9 mouse cellular contexts compared by ENCODE assay signal in genomic region chrX:73922550-73922882, GRCm38 (mm10). TPM values are rescaled to one million over a fixed set of nuclear protein-coding genes. Genes with fewer than 3 reads are reported as not detected.
DNase-seq lines count a peak whose midpoint lies in the region; ATAC-seq lines count a peak whose summit lies in the region.
"Had no signal": no experiment of that assay in that cellular context is flagged by ENCODE, and none has a peak within 500 bp of the region (broad histone marks: within the 10 kb centered on the region; RNA-seq: fewer than 3 reads in every experiment).

No protein-coding gene starts in this region.

- no peak for DNase-seq in lung, postnatal 10 days
- no peak for DNase-seq in forebrain, embryonic 11.5 days (ENCODE audit: low spot score)
- no peak for DNase-seq in liver, embryonic 11.5 days (ENCODE audit: low spot score)
- peak; percentile 33 for DNase-seq in thymus, postnatal 0 days (ENCODE audit: low spot score)
- DNase-seq in frontal cortex, postnatal 36 days (ENCODE audit: low spot score in 2 of 2) = no peak
- no peak for DNase-seq in adrenal gland, adult 2 months
- DNase-seq in adrenal gland, adult 8-10 months = no peak
- DNase-seq: cerebellum, adult 8-10 months had no signal

- ATAC-seq in lung, embryonic 15.5 days (ENCODE audit: borderline replicate concordance, extremely low read depth, low FRiP score, low TSS enrichment) = no peak
- 0 out of 2 replicates have a peak, but pooled peaks have one; percentile 3 for ATAC-seq in forebrain, embryonic 11.5 days (replicated peaks; ENCODE audit: low FRiP score)
- no peak for ATAC-seq in liver, embryonic 11.5 days (replicated peaks; ENCODE audit: low FRiP score)

- H3K4me1 ChIP-seq in lung, embryonic 15.5 days = 0 out of 2 replicates have a peak, but pooled peaks cover 4% of the 10 kb centered on the region
- H3K4me1 ChIP-seq in forebrain, embryonic 11.5 days (replicated peaks; ENCODE audit: control insufficient read depth, insufficient read depth, low read length) = no peaks in the 10 kb centered on the region
- H3K4me1 ChIP-seq in liver, embryonic 11.5 days (replicated peaks; ENCODE audit: control insufficient read depth, insufficient read depth, low read length) = no peaks in the 10 kb centered on the region

- H3K4me3 ChIP-seq in lung, embryonic 15.5 days = peak overlapping the region; percentile 58
- H3K4me3 ChIP-seq in forebrain, embryonic 11.5 days (ENCODE audit: low read depth, low read length) = peak overlapping the region; percentile 50
- peak overlapping the region; percentile 68 for H3K4me3 ChIP-seq in liver, embryonic 11.5 days (ENCODE audit: low read depth, low read length)

- peak overlapping the region; percentile 82 for H3K27ac ChIP-seq in lung, embryonic 15.5 days
- H3K27ac ChIP-seq in forebrain, embryonic 11.5 days (ENCODE audit: low read depth, low read length) = peak overlapping the region; percentile 65; the same call in 1 of the 2 replicates
- peak overlapping the region; percentile 79; the same call in 1 of the 2 replicates for H3K27ac ChIP-seq in liver, embryonic 11.5 days (ENCODE audit: low read depth, low read length)

- peak overlapping the region; percentile 74 for H3K4me2 ChIP-seq in lung, embryonic 15.5 days
- peak overlapping the region; percentile 61 for H3K4me2 ChIP-seq in forebrain, embryonic 11.5 days (ENCODE audit: low read depth, low read length, severe bottlenecking)
- H3K4me2 ChIP-seq in liver, embryonic 11.5 days = peak overlapping the region; percentile 79

- WGBS in lung, embryonic 15.5 days = 74% methylated on average over 8 of the region's 8 CpGs
- WGBS in forebrain, embryonic 11.5 days = 78% methylated on average over 8 of the region's 8 CpGs
- WGBS in liver, embryonic 11.5 days = 67% methylated on average over 8 of the region's 8 CpGs

- peaks cover 8% of the 10 kb centered on the region; the same call in 1 of the 2 replicates for H3K36me3 ChIP-seq in lung, embryonic 15.5 days
- H3K36me3 ChIP-seq in forebrain, embryonic 11.5 days (ENCODE audit: control insufficient read depth, insufficient read depth, low read length) = no peaks in the 10 kb centered on the region
- H3K36me3 ChIP-seq in liver, embryonic 11.5 days (ENCODE audit: control insufficient read depth, insufficient read depth, low read length) = no peaks in the 10 kb centered on the region; the same call in 1 of the 2 replicates

- H3K9me3 ChIP-seq in lung, embryonic 15.5 days = no peaks in the 10 kb centered on the region
- H3K9me3 ChIP-seq in forebrain, embryonic 11.5 days (ENCODE audit: control insufficient read depth, low read length) = no peaks in the 10 kb centered on the region
- H3K9me3 ChIP-seq in liver, embryonic 11.5 days (ENCODE audit: control insufficient read depth, low read length) = no peaks in the 10 kb centered on the region

- H3K27me3 ChIP-seq in lung, embryonic 15.5 days = no peaks in the 10 kb centered on the region
- H3K27me3 ChIP-seq in forebrain, embryonic 11.5 days (ENCODE audit: control insufficient read depth, insufficient read depth, low read length) = no peaks in the 10 kb centered on the region
- H3K27me3 ChIP-seq in liver, embryonic 11.5 days (replicated peaks; ENCODE audit: control insufficient read depth, insufficient read depth, low read length) = peaks cover 2% of the 10 kb centered on the region

- H3K9ac ChIP-seq in lung, embryonic 15.5 days = peak overlapping the region; percentile 53
- H3K9ac ChIP-seq in forebrain, embryonic 11.5 days (ENCODE audit: low read length) = peak overlapping the region; percentile 47; the same call in 1 of the 2 replicates
- peak overlapping the region; percentile 75 for H3K9ac ChIP-seq in liver, embryonic 11.5 days (ENCODE audit: low read depth, low read length)

RNA-seq across cellular contexts. Expression of gene Naa10, which starts 0.8 kb away (rescaled TPM):
- 138 and 143 TPM in 2 replicates for polyA plus RNA-seq in lung, embryonic 15.5 days (2015; fragmentation: Nextera tagmentation; extraction: Ambion mirVana)
- polyA plus RNA-seq in forebrain, embryonic 11.5 days (2014; fragmentation: Nextera tagmentation; extraction: Ambion mirVana) = 134 and 137 TPM in 2 replicates
- polyA plus RNA-seq in liver, embryonic 11.5 days (2014; fragmentation: Nextera tagmentation; extraction: Ambion mirVana) = 210 TPM in 2 replicates
- 212 and 213 TPM in 2 replicates for polyA plus RNA-seq in thymus, postnatal 0 days (2015; fragmentation: Nextera tagmentation; extraction: Ambion mirVana)
- total RNA-seq in adrenal gland, adult 2 months (2021) = 10 to 100 TPM; 69.6 to 93.8 TPM
- 53.6 and 56.1 TPM in 2 replicates for polyA plus RNA-seq in adrenal gland, adult 2 months (2012; rRNA removed)
- 100 to 1,000 TPM in 1 of 4 experiments, 10 to 100 TPM in 3; 77.6 to 108 (median 89.8) TPM for total RNA-seq in adrenal gland, adult 8-10 months (2022)

RNA-seq across cellular contexts. Expression of gene Arhgap4, which starts 0.8 kb away (rescaled TPM):
- polyA plus RNA-seq in lung, embryonic 15.5 days (2015; fragmentation: Nextera tagmentation; extraction: Ambion mirVana) = 2.0 and 4.3 TPM in 2 replicates
- 1.7 and 2.0 TPM in 2 replicates for polyA plus RNA-seq in forebrain, embryonic 11.5 days (2014; fragmentation: Nextera tagmentation; extraction: Ambion mirVana)
- 10.2 and 12.9 TPM in 2 replicates for polyA plus RNA-seq in liver, embryonic 11.5 days (2014; fragmentation: Nextera tagmentation; extraction: Ambion mirVana)
- polyA plus RNA-seq in thymus, postnatal 0 days (2015; fragmentation: Nextera tagmentation; extraction: Ambion mirVana) = 71.5 and 74.1 TPM in 2 replicates
- total RNA-seq in adrenal gland, adult 2 months (2021) = 1 to 10 TPM; 3.2 to 4.0 TPM
- 9.9 and 11.1 TPM in 2 replicates for polyA plus RNA-seq in adrenal gland, adult 2 months (2012; rRNA removed)
- total RNA-seq in adrenal gland, adult 8-10 months (2022) = 1 to 10 TPM; 2.4 to 7.7 (median 5.4) TPM

RNA-seq across cellular contexts. Expression of gene Renbp, which starts 8.1 kb away (rescaled TPM):
- 34.1 and 35.1 TPM in 2 replicates for polyA plus RNA-seq in lung, embryonic 15.5 days (2015; fragmentation: Nextera tagmentation; extraction: Ambion mirVana)
- polyA plus RNA-seq in forebrain, embryonic 11.5 days (2014; fragmentation: Nextera tagmentation; extraction: Ambion mirVana) = 12.3 and 14.4 TPM in 2 replicates
- 30.3 and 32.5 TPM in 2 replicates for polyA plus RNA-seq in liver, embryonic 11.5 days (2014; fragmentation: Nextera tagmentation; extraction: Ambion mirVana)
- 43.5 and 43.7 TPM in 2 replicates for polyA plus RNA-seq in thymus, postnatal 0 days (2015; fragmentation: Nextera tagmentation; extraction: Ambion mirVana)
- total RNA-seq in adrenal gland, adult 2 months (2021) = 10 to 100 TPM; 20.2 to 29.6 TPM
- 3.1 and 4.3 TPM in 2 replicates for polyA plus RNA-seq in adrenal gland, adult 2 months (2012; rRNA removed)
- 10 to 100 TPM; 17.7 to 51.7 (median 30.5) TPM for total RNA-seq in adrenal gland, adult 8-10 months (2022)

RNA-seq across cellular contexts. Expression of gene L1cam, which starts 26.6 kb away (rescaled TPM):
- 2.7 and 2.9 TPM in 2 replicates for polyA plus RNA-seq in lung, embryonic 15.5 days (2015; fragmentation: Nextera tagmentation; extraction: Ambion mirVana)
- 24.0 and 27.2 TPM in 2 replicates for polyA plus RNA-seq in forebrain, embryonic 11.5 days (2014; fragmentation: Nextera tagmentation; extraction: Ambion mirVana)
- polyA plus RNA-seq in liver, embryonic 11.5 days (2014; fragmentation: Nextera tagmentation; extraction: Ambion mirVana) = 0.42 and 0.95 TPM in 2 replicates
- polyA plus RNA-seq in thymus, postnatal 0 days (2015; fragmentation: Nextera tagmentation; extraction: Ambion mirVana) = 0.29 and 0.31 TPM in 2 replicates
- total RNA-seq in adrenal gland, adult 2 months (2021) = 1 to 10 TPM; 8.6 to 9.7 TPM
- polyA plus RNA-seq in adrenal gland, adult 2 months (2012; rRNA removed) = 2.6 and 4.4 TPM in 2 replicates
- total RNA-seq in adrenal gland, adult 8-10 months (2022) = 10 to 100 TPM; 10.1 to 25.3 (median 16.7) TPM

RNA-seq across cellular contexts. Expression of gene Avpr2, which starts 30.6 kb away (rescaled TPM):
- polyA plus RNA-seq in lung, embryonic 15.5 days (2015; fragmentation: Nextera tagmentation; extraction: Ambion mirVana) = 0.13 and 0.14 TPM in 2 replicates
- polyA plus RNA-seq in forebrain, embryonic 11.5 days (2014; fragmentation: Nextera tagmentation; extraction: Ambion mirVana) = 0.11 TPM in 1 of 2 replicates, not detected in the other
- 0.17 and 0.22 TPM in 2 replicates for polyA plus RNA-seq in liver, embryonic 11.5 days (2014; fragmentation: Nextera tagmentation; extraction: Ambion mirVana)
- 1.2 and 2.1 TPM in 2 replicates for polyA plus RNA-seq in thymus, postnatal 0 days (2015; fragmentation: Nextera tagmentation; extraction: Ambion mirVana)
- not detected for total RNA-seq in adrenal gland, adult 2 months (2021)
- not detected in 2 replicates for polyA plus RNA-seq in adrenal gland, adult 2 months (2012; rRNA removed)
- not detected for total RNA-seq in adrenal gland, adult 8-10 months (2022)
